Mouse (Mus musculus) hindbrain, embryonic 13.5 days (tissue): Measurements from ENCODE around the gene Grik5. TPM values are rescaled to one million over a fixed set of nuclear protein-coding genes. Genes with fewer than 3 reads are reported as not detected.
"Not testable (repeated sequence)": the region's sequence is repeated elsewhere in the genome, so short reads cannot be mapped to it uniquely, and the experiment has no call there.

Experiments used
- ATAC-seq: fragments of 200-750 bp; cut with Nextera tagmentation; 2 replicates; pipeline ENCODE4 v1.8.0; 2017; ENCODE audit warnings: moderate TSS enrichment; ENCODE audit not compliant: low FRiP score
- H3K27ac ChIP-seq: fragments of 300-500 bp; sonication (generic); 2 replicates; pipeline ENCODE4 v1.5.1; 2015; ENCODE audit warnings: inconsistent platforms, mild to moderate bottlenecking, moderate library complexity
- H3K27me3 ChIP-seq: fragments of 300-500 bp; sonication (generic); 2 replicates; pipeline ENCODE4 v1.6.1; 2015; ENCODE audit warnings: mild to moderate bottlenecking, inconsistent platforms
- H3K36me3 ChIP-seq: fragments of 300-500 bp; sonication (generic); 2 replicates; pipeline ENCODE4 v1.6.1; 2015; ENCODE audit warnings: mild to moderate bottlenecking, inconsistent platforms
- H3K4me1 ChIP-seq: fragments of 300-500 bp; sonication (generic); replicated peaks from 2 replicates; pipeline ENCODE4 v1.6.1; 2015; ENCODE audit warnings: inconsistent platforms
- H3K4me2 ChIP-seq: fragments of 300-500 bp; sonication (generic); 2 replicates; pipeline ENCODE4 v1.6.1; 2015; ENCODE audit warnings: inconsistent platforms, mild to moderate bottlenecking, moderate library complexity
- H3K4me3 ChIP-seq: fragments of 300-500 bp; sonication (generic); 2 replicates; pipeline ENCODE4 v1.5.1; 2015; ENCODE audit warnings: mild to moderate bottlenecking, inconsistent platforms
- H3K9ac ChIP-seq: fragments of 300-500 bp; sonication (generic); 2 replicates; pipeline ENCODE4 v1.6.1; 2015; ENCODE audit warnings: mild to moderate bottlenecking, inconsistent platforms
- H3K9me3 ChIP-seq: fragments of 300-500 bp; sonication (generic); 2 replicates; pipeline ENCODE4 v1.6.1; 2016; ENCODE audit warnings: inconsistent platforms
- WGBS: fragments of 180-500 bp; shearing (Covaris S2); methylation state at CpG from one replicate; pipeline ENCODE4 v1.1.7; 2015; 5-methylcytosine and 5-hydroxymethylcytosine counted together
- polyA plus RNA-seq: library from polyadenylated mRNA; unstranded; fragments of >200 nt; fragmentation: Nextera tagmentation; extraction: Ambion mirVana; gene quantifications from 2 replicates; pipeline ENCODE4 v1.2.1, GENCODE M21; 2015

The Grik5 gene
- polyA plus RNA-seq, 1 experiment from 2014 or later: 16.1 TPM

GRCm38 (mm10) chr7:25056951-25057350 is 15.2 kb downstream of the Grik5 start:
- peaks cover 97% of the 10 kb centered on the region for H3K36me3 ChIP-seq
- H3K27ac ChIP-seq: no peak overlapping the region
- H3K4me1 ChIP-seq: no peaks in the 10 kb centered on the region
- no peak overlapping the region for H3K4me2 ChIP-seq
- no peak for ATAC-seq
- no peak overlapping the region for H3K9ac ChIP-seq
- no peaks in the 10 kb centered on the region for H3K9me3 ChIP-seq
- no peak overlapping the region for H3K4me3 ChIP-seq
- 84% methylated on average over 4 of the region's 4 CpGs for WGBS
- H3K27me3 ChIP-seq: no peaks in the 10 kb centered on the region

GRCm38 (mm10) chr7:25052587-25052986 is 19.6 kb downstream of the Grik5 start:
- Histone ChIP-seq H3K4me3 (no peak overlapping the region), H3K4me1 (no peaks in the 10 kb centered on the region), H3K36me3 (peaks cover 94% of the 10 kb centered on the region), H3K27me3 (no peaks in the 10 kb centered on the region), H3K9ac (no peak overlapping the region), H3K9me3 (no peaks in the 10 kb centered on the region), H3K27ac (no peak overlapping the region), H3K4me2 (no peak overlapping the region)
- no peak for ATAC-seq
- WGBS: 97% methylated on average over 3 of the region's 3 CpGs

- ATAC-seq: no peak
- no peak overlapping the region for H3K27ac ChIP-seq
- WGBS: 80% methylated on average over 16 of the region's 16 CpGs
- no peak overlapping the region for H3K4me2 ChIP-seq
- no peak overlapping the region for H3K9ac ChIP-seq
- H3K4me1 ChIP-seq: no peaks in the 10 kb centered on the region
- no peaks in the 10 kb centered on the region for H3K9me3 ChIP-seq
- peaks cover 93% of the 10 kb centered on the region for H3K36me3 ChIP-seq
- no peak overlapping the region for H3K4me3 ChIP-seq
- H3K27me3 ChIP-seq: no peaks in the 10 kb centered on the region
Measured at GRCm38 (mm10) chr7:25049295-25049930, 22.7 kb downstream of the Grik5 start.

- Histone ChIP-seq H3K9me3 (no peaks in the 10 kb centered on the region), H3K36me3 (peaks cover 95% of the 10 kb centered on the region), H3K27me3 (no peaks in the 10 kb centered on the region), H3K4me3 (no peak overlapping the region), H3K9ac (no peak overlapping the region), H3K4me1 (no peaks in the 10 kb centered on the region), H3K27ac (no peak overlapping the region), H3K4me2 (no peak overlapping the region)
- 90% methylated on average over 8 of the region's 8 CpGs for WGBS
- no peak for ATAC-seq
Measured at GRCm38 (mm10) chr7:25047363-25047762, 24.8 kb downstream of the Grik5 start.

GRCm38 (mm10) chr7:25044599-25044998 is 27.5 kb downstream of the Grik5 start:
- WGBS: 96% methylated on average over 7 of the region's 7 CpGs

GRCm38 (mm10) chr7:25041921-25042320 is 30.2 kb downstream of the Grik5 start:
- Histone ChIP-seq H3K4me1 (no peaks in the 10 kb centered on the region), H3K9me3 (no peaks in the 10 kb centered on the region), H3K4me2 (no peak overlapping the region), H3K27me3 (no peaks in the 10 kb centered on the region), H3K9ac (no peak overlapping the region), H3K27ac (no peak overlapping the region), H3K36me3 (peaks cover 98% of the 10 kb centered on the region), H3K4me3 (no peak overlapping the region)
- ATAC-seq: no peak
- 88% methylated on average over 12 of the region's 12 CpGs for WGBS

More at GRCm38 (mm10) chr7:25044599-25044998, 27.5 kb downstream of the Grik5 start:
- not testable (repeated sequence) for H3K9ac ChIP-seq, H3K4me2 ChIP-seq, H3K4me3 ChIP-seq, ATAC-seq, H3K27ac ChIP-seq, H3K9me3 ChIP-seq, H3K27me3 ChIP-seq, H3K4me1 ChIP-seq
- peaks cover 99% of the 10 kb centered on the region for H3K36me3 ChIP-seq

GRCm38 (mm10) chr7:25035916-25036315 is 36.2 kb downstream of the Grik5 start:
- ATAC-seq: no peak
- peaks cover 85% of the 10 kb centered on the region for H3K36me3 ChIP-seq
- H3K4me2 ChIP-seq: no peak overlapping the region
- no peaks in the 10 kb centered on the region for H3K9me3 ChIP-seq
- no peak overlapping the region for H3K9ac ChIP-seq
- H3K4me3 ChIP-seq: no peak overlapping the region
- H3K27me3 ChIP-seq: no peaks in the 10 kb centered on the region
- H3K27ac ChIP-seq: no peak overlapping the region
- no peaks in the 10 kb centered on the region for H3K4me1 ChIP-seq
- WGBS: 57% methylated on average over 7 of the region's 7 CpGs

- peaks cover 7% of the 10 kb centered on the region for H3K4me1 ChIP-seq
- no peaks in the 10 kb centered on the region for H3K27me3 ChIP-seq
- H3K9me3 ChIP-seq: no peaks in the 10 kb centered on the region
- H3K27ac ChIP-seq: no peak overlapping the region
- peaks cover 77% of the 10 kb centered on the region for H3K36me3 ChIP-seq
- no peak overlapping the region for H3K4me2 ChIP-seq
- no peak for ATAC-seq
- no peak overlapping the region for H3K9ac ChIP-seq
- 96% methylated on average over 4 of the region's 4 CpGs for WGBS
- H3K4me3 ChIP-seq: no peak overlapping the region
Measured at GRCm38 (mm10) chr7:25034796-25035195, 37.4 kb downstream of the Grik5 start.

GRCm38 (mm10) chr7:25031528-25031927 is 40.6 kb downstream of the Grik5 start:
- no peak overlapping the region for H3K27ac ChIP-seq
- ATAC-seq: no peak
- H3K27me3 ChIP-seq: no peaks in the 10 kb centered on the region
- H3K9me3 ChIP-seq: no peaks in the 10 kb centered on the region
- H3K4me2 ChIP-seq: no peak overlapping the region
- H3K4me3 ChIP-seq: no peak overlapping the region
- peaks cover 7% of the 10 kb centered on the region for H3K4me1 ChIP-seq
- WGBS: 70% methylated on average over 3 of the region's 3 CpGs
- no peak overlapping the region for H3K9ac ChIP-seq
- H3K36me3 ChIP-seq: peaks cover 68% of the 10 kb centered on the region

- Histone ChIP-seq H3K4me1 (peaks cover 7% of the 10 kb centered on the region), H3K36me3 (peaks cover 66% of the 10 kb centered on the region), H3K4me2 (no peak overlapping the region), H3K9me3 (no peaks in the 10 kb centered on the region), H3K27ac (peak overlapping the region; percentile 70), H3K27me3 (no peaks in the 10 kb centered on the region), H3K9ac (peak overlapping the region; percentile 14; the same call in 1 of the 2 replicates), H3K4me3 (no peak overlapping the region)
- ATAC-seq: peak; percentile 25; the same call in 1 of the 2 replicates
- 36% methylated on average over 5 of the region's 5 CpGs for WGBS
Measured at GRCm38 (mm10) chr7:25030032-25030753, 42.0 kb downstream of the Grik5 start.

- WGBS: 67% methylated on average over 7 of the region's 7 CpGs
- peaks cover 76% of the 10 kb centered on the region for H3K36me3 ChIP-seq
- H3K27ac ChIP-seq: no peak overlapping the region
- no peak for ATAC-seq
- H3K9me3 ChIP-seq: no peaks in the 10 kb centered on the region
- H3K27me3 ChIP-seq: no peaks in the 10 kb centered on the region
- H3K4me3 ChIP-seq: no peak overlapping the region
- peaks cover 7% of the 10 kb centered on the region for H3K4me1 ChIP-seq
- H3K4me2 ChIP-seq: no peak overlapping the region
- no peak overlapping the region for H3K9ac ChIP-seq
Measured at GRCm38 (mm10) chr7:25026452-25026851, 45.7 kb downstream of the Grik5 start.

- Histone ChIP-seq H3K27me3 (no peaks in the 10 kb centered on the region), H3K9me3 (no peaks in the 10 kb centered on the region), H3K4me1 (peaks cover 7% of the 10 kb centered on the region), H3K4me3 (no peak overlapping the region), H3K4me2 (no peak overlapping the region), H3K36me3 (peaks cover 76% of the 10 kb centered on the region), H3K9ac (no peak overlapping the region), H3K27ac (no peak overlapping the region)
- WGBS: 66% methylated on average over 10 of the region's 10 CpGs
- no peak for ATAC-seq
Measured at GRCm38 (mm10) chr7:25025855-25026439, 46.2 kb downstream of the Grik5 start.
